Mouse (Mus musculus): Measurements from ENCODE around the gene H3f3a.

Gene H3f3a

GRCm38 (mm10) chr1:180762679-180763078 lies 51.1 kb downstream of the H3f3a start:
- DNase-seq (ENCODE audit: low read depth in 2 of 2, low spot score in 2 of 2) = no peak

- DNase-seq (ENCODE audit: low read depth in 2 of 2, low spot score in 2 of 2) = no peak
Measured at GRCm38 (mm10) chr1:180762180-180762579, 51.6 kb downstream of the H3f3a start.

GRCm38 (mm10) chr1:180757956-180758520 lies 55.7 kb downstream of the H3f3a start:
- DNase-seq (ENCODE audit: low read depth in 2 of 2, low spot score in 2 of 2) = no peak

DNA sequence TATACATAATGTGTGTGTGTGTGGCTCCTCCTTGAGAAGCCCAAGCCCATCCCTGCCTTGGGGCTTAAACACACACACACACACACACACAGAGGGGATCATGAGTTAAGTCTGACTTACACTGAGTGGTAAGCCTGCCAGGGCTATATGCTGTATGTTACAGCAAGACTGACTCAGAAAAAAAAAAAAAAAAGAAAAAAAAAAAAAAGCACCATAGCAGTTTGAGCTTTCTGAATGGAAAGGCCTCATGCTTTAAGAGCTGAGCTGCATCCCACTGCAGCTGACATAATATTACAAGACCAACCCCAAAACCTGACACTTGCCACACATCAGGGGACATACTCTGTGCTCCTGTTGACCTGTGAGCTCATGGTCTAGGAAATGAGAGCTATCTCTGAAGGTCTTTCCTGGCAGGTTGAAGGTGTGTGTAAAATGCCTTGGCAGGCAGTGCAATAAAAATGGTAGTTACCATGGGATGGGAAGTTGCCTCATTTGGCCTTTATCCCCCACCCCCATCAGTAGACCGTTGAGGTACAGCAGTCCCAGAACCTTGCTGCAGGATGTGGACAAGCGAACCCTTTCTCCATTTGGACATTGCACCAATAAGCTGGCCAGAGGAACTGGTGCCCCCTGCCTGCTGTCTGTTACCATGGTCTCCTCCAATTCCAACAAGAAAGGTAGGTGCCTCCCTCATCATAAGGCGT lies 56.3 kb downstream of the H3f3a start:
- DNase-seq (ENCODE audit: low read depth in 2 of 2, low spot score in 2 of 2) = no peak

GRCm38 (mm10) chr1:180756711-180757110 lies 57.0 kb downstream of the H3f3a start:
- no peak for DNase-seq (ENCODE audit: low read depth in 2 of 2, low spot score in 2 of 2)

DNA sequence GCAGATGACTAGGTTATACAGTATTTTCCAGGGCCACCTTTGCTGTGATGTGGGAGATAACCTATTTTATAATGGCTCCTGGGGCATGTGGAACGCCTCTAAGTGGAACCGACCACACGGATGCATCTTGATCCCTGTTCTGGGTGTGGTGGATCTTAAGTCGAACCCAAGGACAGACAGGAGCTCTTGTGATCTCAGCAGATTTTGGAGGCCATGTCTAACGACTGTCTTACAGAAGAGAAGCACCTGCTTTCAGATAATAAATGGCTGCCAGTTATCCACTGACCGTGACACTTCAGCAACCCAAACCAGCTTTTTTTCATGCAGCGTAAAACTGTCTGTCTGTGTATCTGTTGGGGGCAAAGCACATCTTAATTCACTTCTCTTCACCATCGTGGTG lies 59.4 kb downstream of the H3f3a start:
- no peak for DNase-seq (ENCODE audit: low read depth in 2 of 2, low spot score in 2 of 2)

DNA sequence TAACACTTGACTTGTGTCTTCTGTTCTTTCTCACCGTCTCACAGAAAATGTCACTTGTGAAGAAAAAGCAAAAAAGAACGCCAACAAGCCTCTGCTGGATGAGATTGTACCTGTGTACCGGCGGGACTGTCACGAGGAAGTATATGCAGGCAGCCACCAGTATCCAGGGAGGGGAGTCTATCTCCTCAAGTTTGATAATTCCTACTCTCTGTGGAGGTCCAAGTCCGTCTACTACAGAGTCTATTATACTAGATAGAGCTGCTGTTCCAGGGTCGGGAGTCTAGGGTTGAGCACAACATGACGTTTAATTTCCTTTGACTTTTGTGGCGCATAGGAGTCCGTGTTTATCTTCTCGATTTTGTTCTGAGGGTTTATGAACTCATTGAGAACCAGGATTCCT lies 61.6 kb downstream of the H3f3a start:
- DNase-seq (ENCODE audit: low read depth in 2 of 2, low spot score in 2 of 2) = no peak

Data from CD8-positive naive resting alpha-beta T cell, adult 2 months (primary cell).